Mouse (Mus musculus) ES-Bruce4 (cell line): ENCODE results near the gene Gm28635. TPM values are rescaled to one million over a fixed set of nuclear protein-coding genes. Genes with fewer than 3 reads are reported as not detected.

Experiments used
- H3K27ac ChIP-seq: 2 replicates; pipeline ENCODE4 v1.5.1; 2012; ENCODE audit warnings: low read length, inconsistent platforms; ENCODE audit not compliant: insufficient read depth
- H3K27me3 ChIP-seq: 2 replicates; pipeline ENCODE4 v1.6.1; 2012; ENCODE audit warnings: mild to moderate bottlenecking, low read length, inconsistent platforms; ENCODE audit not compliant: control insufficient read depth, poor library complexity, insufficient read depth, severe bottlenecking
- H3K36me3 ChIP-seq: 2 replicates; pipeline ENCODE4 v1.6.1; 2012; ENCODE audit warnings: inconsistent platforms, mild to moderate bottlenecking, low read length, moderate library complexity; ENCODE audit not compliant: control insufficient read depth, poor library complexity, insufficient read depth, severe bottlenecking
- H3K4me1 ChIP-seq: one replicate; pipeline ENCODE4 v1.8.1; 2011; ENCODE audit warnings: low read length; ENCODE audit not compliant: control insufficient read depth, insufficient read depth
- H3K4me3 ChIP-seq: 2 replicates; pipeline ENCODE4 v1.5.1; 2011; ENCODE audit warnings: low read depth, mild to moderate bottlenecking, low read length
- H3K9ac ChIP-seq: 2 replicates; pipeline ENCODE4 v1.6.1; 2012; ENCODE audit warnings: low read depth, mild to moderate bottlenecking, inconsistent platforms; ENCODE audit not compliant: poor library complexity, severe bottlenecking
- H3K9me3 ChIP-seq: replicated peaks from 2 replicates; pipeline ENCODE4 v1.6.1; 2012; ENCODE audit warnings: mild to moderate bottlenecking, low read length, inconsistent platforms; ENCODE audit not compliant: control insufficient read depth, poor library complexity, insufficient read depth, severe bottlenecking
- CTCF ChIP-seq: IDR thresholded peaks from one replicate; pipeline ENCODE4 v1.8.1; 2011; ENCODE audit warnings: low read depth, low read length
- EP300 ChIP-seq: IDR thresholded peaks from 2 replicates; pipeline ENCODE4 v1.6.1; 2011; ENCODE audit warnings: low read depth, low read length; ENCODE audit not compliant: insufficient read depth
- POLR2A ChIP-seq: IDR thresholded peaks from one replicate; pipeline ENCODE4 v1.8.1; 2011; ENCODE audit warnings: low read length; ENCODE audit not compliant: insufficient read depth
- polyA plus RNA-seq: library from polyadenylated mRNA; stranded (reverse); fragments of >200 nt; gene quantifications from 2 replicates; pipeline ENCODE4 v1.2.4, GENCODE M21; 2011; ENCODE audit warnings: low read depth; ENCODE audit not compliant: missing spikeins, insufficient read depth, insufficient read length

Gene Gm28635
- polyA plus RNA-seq, 1 experiment = not detected

GRCm38 (mm10) chr2:84599270-84599888, 78.5 kb downstream of the Gm28635 start:
- Histone ChIP-seq H3K36me3 (peaks cover 25% of the 10 kb centered on the region), H3K4me3 (no peak overlapping the region), H3K9me3 (no peaks in the 10 kb centered on the region), H3K27ac (no peak overlapping the region), H3K4me1 (no peaks in the 10 kb centered on the region), H3K27me3 (no peaks in the 10 kb centered on the region), H3K9ac (no peak overlapping the region)
- TF ChIP-seq POLR2A (no peak), EP300 (no peak), CTCF (no peak)

GRCm38 (mm10) chr2:84597123-84597522, 80.7 kb downstream of the Gm28635 start:
- H3K9ac ChIP-seq = no peak overlapping the region
- H3K4me3 ChIP-seq = no peak overlapping the region
- no peaks in the 10 kb centered on the region for H3K4me1 ChIP-seq
- no peaks in the 10 kb centered on the region for H3K27me3 ChIP-seq
- H3K9me3 ChIP-seq = no peaks in the 10 kb centered on the region
- peaks cover 13% of the 10 kb centered on the region; the same call in 1 of the 2 replicates for H3K36me3 ChIP-seq
- no peak for TF ChIP-seq EP300
- TF ChIP-seq POLR2A = no peak
- no peak for TF ChIP-seq CTCF
- no peak overlapping the region for H3K27ac ChIP-seq

GRCm38 (mm10) chr2:84592801-84593200, 85.0 kb downstream of the Gm28635 start:
- no peak overlapping the region for H3K9ac ChIP-seq
- TF ChIP-seq EP300 = no peak
- no peak for TF ChIP-seq CTCF
- TF ChIP-seq POLR2A = no peak
- H3K9me3 ChIP-seq = 0 out of 2 replicates have a peak, but pooled peaks cover 2% of the 10 kb centered on the region
- H3K27ac ChIP-seq = no peak overlapping the region
- H3K36me3 ChIP-seq = peaks cover 2% of the 10 kb centered on the region; the same call in 1 of the 2 replicates
- no peaks in the 10 kb centered on the region for H3K4me1 ChIP-seq
- no peak overlapping the region for H3K4me3 ChIP-seq
- no peaks in the 10 kb centered on the region for H3K27me3 ChIP-seq

GRCm38 (mm10) chr2:84585700-84586099, 92.1 kb downstream of the Gm28635 start:
- Histone ChIP-seq H3K36me3 (no peaks in the 10 kb centered on the region), H3K9me3 (peaks cover 5% of the 10 kb centered on the region), H3K27me3 (no peaks in the 10 kb centered on the region), H3K27ac (peak overlapping the region; percentile 60; the same call in 1 of the 2 replicates), H3K9ac (no peak overlapping the region), H3K4me3 (no peak overlapping the region), H3K4me1 (no peaks in the 10 kb centered on the region)
- TF ChIP-seq POLR2A (no peak), EP300 (peak; percentile 87; the same call in 1 of the 2 replicates)

GRCm38 (mm10) chr2:84582286-84582685, 95.6 kb downstream of the Gm28635 start:
- H3K4me3 ChIP-seq = no peak overlapping the region
- no peaks in the 10 kb centered on the region for H3K4me1 ChIP-seq
- no peaks in the 10 kb centered on the region for H3K27me3 ChIP-seq
- TF ChIP-seq CTCF (no peak), EP300 (no peak), POLR2A (no peak)
- H3K36me3 ChIP-seq = no peaks in the 10 kb centered on the region
- H3K9ac ChIP-seq = no peak overlapping the region
- H3K9me3 ChIP-seq = peaks cover 30% of the 10 kb centered on the region
- no peak overlapping the region for H3K27ac ChIP-seq

- H3K36me3 ChIP-seq = no peaks in the 10 kb centered on the region
- H3K4me1 ChIP-seq = no peaks in the 10 kb centered on the region
- no peak for TF ChIP-seq POLR2A
- peak; percentile 31 for TF ChIP-seq CTCF
- TF ChIP-seq EP300 = no peak
- no peak overlapping the region for H3K27ac ChIP-seq
- H3K9me3 ChIP-seq = peaks cover 30% of the 10 kb centered on the region
- H3K9ac ChIP-seq = no peak overlapping the region
- H3K4me3 ChIP-seq = no peak overlapping the region
- H3K27me3 ChIP-seq = no peaks in the 10 kb centered on the region
Observed at GRCm38 (mm10) chr2:84581208-84581607, 96.6 kb downstream of the Gm28635 start.
